Mouse (Mus musculus): ENCODE data around the gene 4930451I11Rik. TPM values are rescaled to one million over a fixed set of nuclear protein-coding genes. Genes with fewer than 3 reads are reported as not detected.

4930451I11Rik gene
- polyA plus RNA-seq, 1 experiment, result not detected

DNA sequence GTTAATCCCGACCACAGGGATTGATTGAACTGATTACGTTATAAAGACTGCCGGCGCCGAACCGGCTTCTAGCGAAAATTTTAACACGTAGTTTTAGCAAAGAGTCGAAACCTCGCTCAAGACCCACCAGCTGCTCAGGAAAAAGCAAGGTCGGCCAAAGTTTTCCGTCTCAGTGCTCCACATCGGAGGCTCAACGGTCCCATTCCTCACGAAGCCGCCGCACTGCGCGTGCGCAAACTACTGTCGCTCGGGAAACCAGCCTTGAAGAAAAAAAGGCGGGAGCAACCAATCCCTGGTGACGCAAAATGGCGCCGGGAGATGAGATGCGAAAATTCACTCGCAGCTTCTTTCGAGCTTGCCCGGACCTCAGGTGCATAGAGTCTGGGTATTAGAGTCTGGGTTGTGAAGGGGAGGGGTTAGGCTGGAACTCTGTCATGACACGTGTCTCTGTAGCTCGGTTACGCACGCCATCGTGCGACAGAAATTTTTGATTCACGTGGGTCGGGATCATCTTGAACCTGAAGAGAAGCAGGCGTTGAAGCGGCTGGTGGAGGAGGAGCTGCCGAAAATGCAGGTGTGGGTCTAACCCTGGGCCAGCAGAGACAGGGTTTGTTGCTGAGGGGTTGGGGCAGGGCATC, 30.8 kb upstream of the 4930451I11Rik start, which contains the start of gene Ino80e:
TSS of gene Ino80e (minus strand) at position 231 of the 638 bp plus-strand sequence.
- whole genome bisulfite sequencing, result under 1% methylated on average over 41 of the region's 41 CpGs
- Histone ChIP-seq H3K4me1 (ENCODE audit: control insufficient read depth, insufficient read depth, low read length) (peaks cover 2% of the 10 kb centered on the region; the same call in 1 of the 2 replicates), H3K4me3 (replicated peaks; ENCODE audit: control insufficient read depth, low read depth, low read length) (peak within 1 kb of the TSS; percentile 81), H3K27ac (ENCODE audit: control insufficient read depth, insufficient read depth, low read depth, low read length, poor library complexity) (peak within 1 kb of the TSS; percentile 60)
- TF ChIP-seq CTCF (IDR thresholded peaks at IDR 0.05; ENCODE audit: control insufficient read depth, insufficient read depth, low read length) (no peak), POLR2A (IDR thresholded peaks at IDR 0.05; ENCODE audit: borderline replicate concordance, control insufficient read depth, low read depth, low read length) (peak; percentile 65; the same call in 1 of the 2 replicates)

- under 1% methylated on average over 42 of the region's 42 CpGs for WGBS
- peaks cover 2% of the 10 kb centered on the region; the same call in 1 of the 2 replicates for H3K4me1 ChIP-seq (ENCODE audit: control insufficient read depth, insufficient read depth, low read length)
These were observed 30.1 kb upstream of the 4930451I11Rik start, which contains the start of gene Hirip3 for GRCm38 (mm10) chr7:126861429-126862130. Hirip3 (plus strand) TSS chr7:126861972.

GRCm38 (mm10) chr7:126860987-126861386, 29.5 kb upstream of the 4930451I11Rik start:
- Histone ChIP-seq H3K4me3 (replicated peaks; ENCODE audit: control insufficient read depth, low read depth, low read length) (peak overlapping the region; percentile 81), H3K4me1 (ENCODE audit: control insufficient read depth, insufficient read depth, low read length) (peaks cover 2% of the 10 kb centered on the region; the same call in 1 of the 2 replicates), H3K27ac (ENCODE audit: control insufficient read depth, insufficient read depth, low read depth, low read length, poor library complexity) (peak overlapping the region; percentile 60; the same call in 1 of the 2 replicates)
- WGBS, result 26% methylated on average over 5 of the region's 5 CpGs
- TF ChIP-seq POLR2A (IDR thresholded peaks at IDR 0.05; ENCODE audit: borderline replicate concordance, control insufficient read depth, low read depth, low read length), result no peak
- TF ChIP-seq CTCF (IDR thresholded peaks at IDR 0.05; ENCODE audit: control insufficient read depth, insufficient read depth, low read length), result no peak

More at GRCm38 (mm10) chr7:126861429-126862130, 30.1 kb upstream of the 4930451I11Rik start, which contains the start of gene Hirip3:
- no peak for TF ChIP-seq CTCF (IDR thresholded peaks at IDR 0.05; ENCODE audit: control insufficient read depth, insufficient read depth, low read length)
- peak; percentile 87; the same call in 1 of the 2 replicates for TF ChIP-seq POLR2A (IDR thresholded peaks at IDR 0.05; ENCODE audit: borderline replicate concordance, control insufficient read depth, low read depth, low read length)
- peak within 1 kb of the TSS; percentile 81 for H3K4me3 ChIP-seq (replicated peaks; ENCODE audit: control insufficient read depth, low read depth, low read length)
- H3K27ac ChIP-seq (ENCODE audit: control insufficient read depth, insufficient read depth, low read depth, low read length, poor library complexity), result peak within 1 kb of the TSS; percentile 60

DNA sequence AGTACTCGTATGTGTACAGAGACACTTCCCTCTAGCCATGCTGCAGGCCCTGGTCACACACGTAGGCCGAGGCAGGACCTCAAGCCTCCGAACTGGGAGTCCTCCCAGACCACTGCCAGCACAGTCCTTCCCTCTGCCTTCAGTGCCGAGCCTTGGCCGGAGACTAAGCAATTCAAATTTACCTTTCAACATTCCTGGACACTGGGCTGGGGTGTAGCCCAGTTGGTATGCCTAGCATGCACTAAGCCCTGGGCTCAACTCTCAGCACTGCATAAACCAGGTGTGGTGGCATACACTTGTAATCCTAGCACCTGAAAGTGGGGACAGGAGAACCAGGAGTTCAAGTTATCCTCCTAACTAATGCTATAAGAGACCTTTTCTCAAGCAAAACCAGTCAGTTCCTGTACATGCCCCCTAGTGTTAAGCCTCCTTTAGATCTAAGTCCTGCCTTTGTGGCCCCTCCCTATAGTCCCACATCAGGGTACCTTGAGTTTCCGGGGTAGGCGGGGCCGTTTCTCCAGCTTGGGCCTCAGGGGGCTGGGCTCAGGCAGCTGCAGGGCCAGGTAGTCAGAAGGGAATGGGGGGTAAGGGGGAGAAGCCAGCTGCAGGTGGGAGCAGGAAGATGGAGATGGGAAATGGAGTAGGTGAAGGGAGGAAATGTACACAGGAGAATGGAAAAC, 25.4 kb upstream of the 4930451I11Rik start:
- TF ChIP-seq CTCF (IDR thresholded peaks at IDR 0.05; ENCODE audit: control insufficient read depth, insufficient read depth, low read length), result no peak
- no peak for TF ChIP-seq POLR2A (IDR thresholded peaks at IDR 0.05; ENCODE audit: borderline replicate concordance, control insufficient read depth, low read depth, low read length)
- peaks cover 2% of the 10 kb centered on the region; the same call in 1 of the 2 replicates for H3K4me1 ChIP-seq (ENCODE audit: control insufficient read depth, insufficient read depth, low read length)
- H3K27ac ChIP-seq (ENCODE audit: control insufficient read depth, insufficient read depth, low read depth, low read length, poor library complexity), result no peak overlapping the region
- no peak overlapping the region for H3K4me3 ChIP-seq (replicated peaks; ENCODE audit: control insufficient read depth, low read depth, low read length)
- 73% methylated on average over 9 of the region's 9 CpGs for WGBS

- Histone ChIP-seq H3K4me3 (replicated peaks; ENCODE audit: control insufficient read depth, low read depth, low read length) (no peak overlapping the region), H3K4me1 (ENCODE audit: control insufficient read depth, insufficient read depth, low read length) (no peaks in the 10 kb centered on the region), H3K27ac (ENCODE audit: control insufficient read depth, insufficient read depth, low read depth, low read length, poor library complexity) (no peak overlapping the region)
- 89% methylated on average over 3 of the region's 3 CpGs for WGBS
- TF ChIP-seq CTCF (IDR thresholded peaks at IDR 0.05; ENCODE audit: control insufficient read depth, insufficient read depth, low read length) (no peak), POLR2A (IDR thresholded peaks at IDR 0.05; ENCODE audit: borderline replicate concordance, control insufficient read depth, low read depth, low read length) (no peak)
These were observed 24.2 kb upstream of the 4930451I11Rik start for GRCm38 (mm10) chr7:126855641-126856040.

GRCm38 (mm10) chr7:126853454-126853853, 22.0 kb upstream of the 4930451I11Rik start:
- WGBS, result 87% methylated on average over 5 of the region's 5 CpGs

GRCm38 (mm10) chr7:126851192-126851591, 19.8 kb upstream of the 4930451I11Rik start:
- WGBS, result 80% methylated on average over 12 of the region's 12 CpGs
- Histone ChIP-seq H3K27ac (ENCODE audit: control insufficient read depth, insufficient read depth, low read depth, low read length, poor library complexity) (no peak overlapping the region), H3K4me1 (ENCODE audit: control insufficient read depth, insufficient read depth, low read length) (no peaks in the 10 kb centered on the region), H3K4me3 (replicated peaks; ENCODE audit: control insufficient read depth, low read depth, low read length) (no peak overlapping the region)
- TF ChIP-seq POLR2A (IDR thresholded peaks at IDR 0.05; ENCODE audit: borderline replicate concordance, control insufficient read depth, low read depth, low read length), result no peak
- TF ChIP-seq CTCF (IDR thresholded peaks at IDR 0.05; ENCODE audit: control insufficient read depth, insufficient read depth, low read length), result no peak

More at GRCm38 (mm10) chr7:126853454-126853853, 22.0 kb upstream of the 4930451I11Rik start:
- Histone ChIP-seq H3K4me3 (replicated peaks; ENCODE audit: control insufficient read depth, low read depth, low read length) (no peak overlapping the region), H3K27ac (ENCODE audit: control insufficient read depth, insufficient read depth, low read depth, low read length, poor library complexity) (no peak overlapping the region), H3K4me1 (ENCODE audit: control insufficient read depth, insufficient read depth, low read length) (no peaks in the 10 kb centered on the region)
- no peak for TF ChIP-seq POLR2A (IDR thresholded peaks at IDR 0.05; ENCODE audit: borderline replicate concordance, control insufficient read depth, low read depth, low read length)
- TF ChIP-seq CTCF (IDR thresholded peaks at IDR 0.05; ENCODE audit: control insufficient read depth, insufficient read depth, low read length), result no peak

Data from bone marrow, adult 2 months (tissue).